Mouse (Mus musculus) stomach, postnatal 0 days (tissue): Measurements from ENCODE around the gene Plcl1.
A peak's percentile ranks its signal among the peaks of the same experiment; 100 is the strongest.

Source experiments
- CTCF ChIP-seq: IDR thresholded peaks from 2 replicates; pipeline ENCODE4 v1.5.1; 2016; ENCODE audit warnings: antibody characterized with exemption, low read depth, mild to moderate bottlenecking, moderate library complexity
- EP300 ChIP-seq: optimal IDR thresholded peaks from 2 replicates; pipeline ENCODE3; 2016; ENCODE audit warnings: antibody characterized with exemption

DNA sequence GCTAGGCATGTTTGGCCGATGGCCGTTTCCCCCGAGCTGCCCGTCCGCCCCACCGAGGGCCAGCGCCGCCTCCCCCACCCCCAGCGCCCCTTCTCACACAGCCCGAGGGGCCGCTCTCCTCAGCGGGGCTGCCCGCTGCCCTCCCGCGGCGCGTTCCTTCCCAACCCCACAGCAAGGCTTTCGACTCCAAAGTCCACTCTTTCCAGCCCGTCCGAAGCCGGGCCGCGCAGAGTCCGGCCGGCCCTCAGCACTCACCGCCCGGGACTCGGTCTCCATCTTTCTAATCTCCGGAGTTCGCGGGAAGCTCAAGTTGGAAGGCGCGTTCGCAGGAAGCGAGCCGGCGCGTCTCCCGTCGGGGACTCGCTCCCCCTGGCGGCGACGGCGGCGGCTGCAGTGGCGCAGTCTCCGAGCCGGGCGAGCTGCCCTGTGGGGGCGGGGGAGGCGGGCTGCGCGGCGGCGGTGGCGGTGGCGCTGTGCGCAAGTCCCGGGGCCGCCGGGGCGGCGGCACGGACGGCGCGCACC is 42.6 kb upstream of the Plcl1 start, which contains the start of gene Boll:
- TF ChIP-seq CTCF: peak; percentile 72
- TF ChIP-seq EP300: no peak
